Mouse (Mus musculus) 3T3-L1 (cell line): Measurements from ENCODE around the gene Tbc1d7.

Experiments used
- DNase-seq: peaks from one replicate; pipeline ENCODE4 v3.0.0-alpha.2; 2015; ENCODE audit warnings: low read depth, low spot score

Tbc1d7 gene

GRCm38 (mm10) chr13:43171020-43171710 lies at the start of gene Tbc1d7:
Gene Tbc1d7, minus strand, starts transcription at chr13:43171501.
- DNase-seq = peak; percentile 93

GRCm38 (mm10) chr13:43220635-43221034 lies 49.3 kb upstream of the Tbc1d7 start:
- no peak for DNase-seq

- DNase-seq = no peak
Measured at GRCm38 (mm10) chr13:43218764-43219163, 47.5 kb upstream of the Tbc1d7 start.

GRCm38 (mm10) chr13:43218284-43218683 lies 47.0 kb upstream of the Tbc1d7 start:
- DNase-seq = no peak

- no peak for DNase-seq
Measured at GRCm38 (mm10) chr13:43217686-43218085, 46.4 kb upstream of the Tbc1d7 start.

GRCm38 (mm10) chr13:43217059-43217458 lies 45.8 kb upstream of the Tbc1d7 start:
- no peak for DNase-seq

GRCm38 (mm10) chr13:43215994-43216706 lies 44.8 kb upstream of the Tbc1d7 start:
- no peak for DNase-seq

GRCm38 (mm10) chr13:43215144-43215993 lies 44.1 kb upstream of the Tbc1d7 start:
- no peak for DNase-seq

- peak; percentile 83 for DNase-seq
Measured at GRCm38 (mm10) chr13:43212338-43212737, 41.0 kb upstream of the Tbc1d7 start.

- no peak for DNase-seq
Measured at GRCm38 (mm10) chr13:43210956-43211355, 39.7 kb upstream of the Tbc1d7 start.

- DNase-seq = no peak
Measured at GRCm38 (mm10) chr13:43209560-43209959, 38.3 kb upstream of the Tbc1d7 start.

GRCm38 (mm10) chr13:43208914-43209439 lies 37.7 kb upstream of the Tbc1d7 start:
- DNase-seq = no peak

- DNase-seq = no peak
Measured at GRCm38 (mm10) chr13:43206118-43206683, 34.9 kb upstream of the Tbc1d7 start.

- no peak for DNase-seq
Measured at GRCm38 (mm10) chr13:43203641-43204040, 32.3 kb upstream of the Tbc1d7 start.

GRCm38 (mm10) chr13:43203234-43203633 lies 31.9 kb upstream of the Tbc1d7 start:
- no peak for DNase-seq

- DNase-seq = peak; percentile 64
Measured at GRCm38 (mm10) chr13:43202351-43202750, 31.1 kb upstream of the Tbc1d7 start.

- no peak for DNase-seq
Measured at GRCm38 (mm10) chr13:43201033-43201432, 29.7 kb upstream of the Tbc1d7 start.

GRCm38 (mm10) chr13:43200473-43200872 lies 29.2 kb upstream of the Tbc1d7 start:
- no peak for DNase-seq

- DNase-seq = no peak
Measured at GRCm38 (mm10) chr13:43199749-43200148, 28.4 kb upstream of the Tbc1d7 start.

GRCm38 (mm10) chr13:43199282-43199681 lies 28.0 kb upstream of the Tbc1d7 start:
- no peak for DNase-seq

GRCm38 (mm10) chr13:43197187-43197586 lies 25.9 kb upstream of the Tbc1d7 start:
- DNase-seq = no peak

GRCm38 (mm10) chr13:43196000-43196399 lies 24.7 kb upstream of the Tbc1d7 start:
- DNase-seq = no peak
